Mouse (Mus musculus): ENCODE results near the gene Myrf.
A peak's percentile ranks its signal among the peaks of the same experiment; 100 is the strongest.
"Not testable (repeated sequence)": the region's sequence is repeated elsewhere in the genome, so short reads cannot be mapped to it uniquely, and the experiment has no call there.

Myrf gene

DNA sequence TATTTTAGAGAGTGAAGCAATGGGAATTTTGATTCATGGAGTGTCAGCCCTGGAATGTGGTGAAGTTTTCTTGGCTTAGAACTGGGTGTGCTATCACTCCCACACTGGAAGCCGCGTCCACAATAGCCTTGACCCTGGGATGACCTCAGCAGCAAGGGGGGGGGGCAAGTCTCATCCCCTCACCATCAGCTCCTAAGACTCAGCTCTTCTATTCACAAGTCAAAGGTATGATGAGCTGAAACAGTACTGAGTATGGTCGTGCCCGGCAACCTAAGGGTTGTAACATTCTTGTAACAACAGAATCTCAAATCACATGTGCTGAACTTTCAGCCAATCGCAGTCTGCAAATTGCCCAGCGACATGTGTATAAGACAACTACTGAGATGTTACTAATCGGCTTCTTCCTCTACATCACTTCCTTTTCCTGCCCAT, 63.6 kb downstream of the Myrf start:
- DNase-seq (ENCODE audit: low read depth, low spot score) = no peak

DNA sequence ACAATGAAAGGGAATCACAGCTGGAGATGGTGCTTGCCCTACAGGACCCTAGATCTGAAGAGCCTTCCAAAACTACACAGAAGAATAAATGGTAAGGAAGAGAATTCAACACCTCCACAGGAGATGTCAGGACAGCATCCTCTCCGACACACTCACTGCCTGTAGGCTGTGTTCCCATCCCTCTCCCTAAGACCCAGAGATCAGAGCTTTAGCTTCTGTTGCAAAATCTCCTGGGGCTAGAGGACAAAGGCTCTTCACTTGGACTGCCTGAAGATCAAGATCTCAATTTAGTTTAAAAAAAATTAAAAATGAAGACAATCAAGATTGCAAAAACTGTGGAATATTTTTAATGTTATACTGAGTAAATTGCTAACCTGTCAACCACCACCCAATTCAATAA, 64.1 kb downstream of the Myrf start:
- DNase-seq (ENCODE audit: low read depth, low spot score) = no peak

DNA sequence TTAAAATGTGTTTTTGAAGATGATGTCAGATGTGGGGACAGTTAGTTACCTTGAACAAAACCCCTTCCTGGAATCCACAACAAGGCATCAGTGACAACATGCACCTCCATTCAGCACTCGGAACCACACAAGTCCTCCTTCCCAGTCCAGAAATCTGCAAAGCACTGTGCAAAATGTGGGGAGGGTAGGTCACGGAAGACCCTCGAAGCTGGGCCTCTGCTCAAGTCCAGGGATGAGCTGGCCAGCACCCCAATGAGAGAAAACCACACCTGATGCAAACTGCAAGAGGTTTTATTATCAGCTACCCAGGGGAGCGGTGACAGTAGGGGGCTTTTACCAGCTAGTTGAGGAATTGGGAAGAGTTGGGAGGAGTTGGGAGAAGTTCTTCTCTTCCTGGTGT, 65.6 kb downstream of the Myrf start:
- DNase-seq (ENCODE audit: low read depth, low spot score) = no peak

DNA sequence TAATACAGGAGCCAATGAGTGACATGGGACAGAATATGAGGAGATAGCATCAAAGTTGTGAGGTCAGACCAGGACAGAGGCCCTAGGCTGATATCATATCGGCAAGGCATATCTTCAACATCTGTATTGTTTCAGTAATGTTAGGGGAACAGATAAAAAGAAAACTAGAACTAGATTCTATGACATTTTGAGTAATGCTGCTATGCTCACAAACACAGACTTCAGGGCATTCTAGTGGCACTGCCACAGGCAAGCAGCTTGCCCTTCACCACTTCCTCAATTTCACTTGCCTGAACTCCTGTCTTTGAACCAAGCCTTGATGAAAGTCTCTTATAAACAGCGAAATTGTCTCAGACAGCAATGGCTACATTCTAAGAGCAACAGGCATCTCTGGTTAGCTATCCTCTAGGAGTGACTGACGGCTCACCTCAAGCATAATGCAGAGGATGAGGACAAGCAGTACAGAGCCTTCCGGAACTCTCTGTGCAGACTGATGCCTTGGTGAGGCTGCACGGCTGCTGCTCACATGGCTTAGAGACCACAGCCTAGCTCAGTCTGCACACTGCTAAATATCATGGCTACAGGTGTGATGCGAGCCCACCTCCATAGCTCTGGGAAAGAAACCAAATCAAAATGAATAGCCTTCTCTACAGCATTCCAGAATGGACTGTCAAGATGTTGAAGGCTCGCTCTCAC, 66.6 kb downstream of the Myrf start:
- DNase-seq (ENCODE audit: low read depth, low spot score) = no peak

- DNase-seq (ENCODE audit: low read depth, low spot score) = no peak
Observed at GRCm38 (mm10) chr19:10173116-10173718, 67.3 kb downstream of the Myrf start.

GRCm38 (mm10) chr19:10171846-10172245, 68.7 kb downstream of the Myrf start:
- no peak for DNase-seq (ENCODE audit: low read depth, low spot score)

DNA sequence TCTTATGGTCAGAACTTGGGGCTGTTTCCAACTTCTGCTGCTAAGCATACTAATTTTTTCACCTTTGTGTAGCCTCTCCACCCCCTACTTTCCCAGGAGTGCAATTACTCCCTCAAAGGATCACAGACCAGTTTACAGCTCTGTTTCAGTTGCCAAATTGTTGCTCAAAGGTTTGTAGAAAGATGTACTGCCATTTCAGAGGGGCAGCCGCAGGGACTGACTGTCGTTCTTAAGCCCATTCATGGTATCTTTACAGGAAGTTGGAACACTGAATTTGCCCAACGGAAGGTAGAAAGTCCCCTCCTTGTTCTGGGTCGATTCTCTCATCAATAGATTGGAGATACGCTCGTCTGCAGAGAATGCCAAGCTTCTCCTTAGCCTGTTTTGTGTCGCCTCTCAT, 69.2 kb downstream of the Myrf start:
- no peak for DNase-seq (ENCODE audit: low read depth, low spot score)

- peak; percentile 13 for DNase-seq (ENCODE audit: low read depth, low spot score)
Observed at GRCm38 (mm10) chr19:10170466-10170865, 70.1 kb downstream of the Myrf start.

DNA sequence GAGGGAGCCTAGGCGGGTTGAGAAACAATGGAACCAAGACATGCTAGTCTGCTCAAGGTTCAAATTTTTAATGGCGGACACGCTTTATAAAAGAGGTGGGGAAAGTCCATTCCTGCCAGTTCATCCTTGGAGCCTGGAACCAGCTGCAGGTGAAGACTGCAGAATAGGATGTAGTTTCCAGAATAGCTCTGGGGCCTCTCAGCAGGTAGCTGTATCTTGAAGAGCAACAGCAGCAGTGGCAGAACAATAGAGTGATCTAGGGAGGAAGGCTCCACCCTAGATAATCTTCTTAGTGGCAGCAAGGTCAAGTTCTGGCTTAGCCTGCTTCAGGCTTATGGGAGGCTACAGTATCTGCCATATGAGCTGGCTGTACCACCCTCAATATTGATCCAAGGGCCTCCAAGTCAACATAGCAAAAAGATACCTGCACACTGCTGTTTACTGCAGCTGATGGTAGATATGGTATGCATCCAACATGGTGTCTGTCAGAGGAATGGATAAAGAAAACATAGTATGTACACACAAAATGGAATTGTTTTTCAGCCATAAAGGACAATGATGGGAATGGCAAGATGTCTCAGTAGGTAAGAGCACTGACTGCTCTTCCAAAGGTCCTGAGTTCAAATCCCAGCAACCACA, 70.7 kb downstream of the Myrf start:
- DNase-seq (ENCODE audit: low read depth, low spot score) = peak; percentile 73

DNA sequence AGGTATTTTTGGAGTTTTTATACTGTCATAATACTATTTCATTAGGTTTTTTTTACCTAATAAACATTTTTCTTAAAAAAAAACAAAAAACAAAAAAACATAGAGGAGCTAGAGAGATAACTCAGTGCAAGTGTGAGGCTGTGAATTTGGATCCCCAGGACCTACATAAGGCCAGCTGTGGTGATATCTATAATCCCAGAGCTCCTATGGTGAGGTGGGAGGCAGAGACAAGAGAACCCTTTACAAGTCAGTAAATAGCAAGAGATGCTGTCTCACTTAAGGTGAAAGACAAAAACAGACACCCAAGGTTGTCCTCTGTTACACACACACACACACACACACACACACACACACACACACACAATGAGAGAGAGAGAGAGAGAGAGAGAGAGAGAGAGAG, 71.4 kb downstream of the Myrf start:
- DNase-seq (ENCODE audit: low read depth, low spot score) = no peak

DNA sequence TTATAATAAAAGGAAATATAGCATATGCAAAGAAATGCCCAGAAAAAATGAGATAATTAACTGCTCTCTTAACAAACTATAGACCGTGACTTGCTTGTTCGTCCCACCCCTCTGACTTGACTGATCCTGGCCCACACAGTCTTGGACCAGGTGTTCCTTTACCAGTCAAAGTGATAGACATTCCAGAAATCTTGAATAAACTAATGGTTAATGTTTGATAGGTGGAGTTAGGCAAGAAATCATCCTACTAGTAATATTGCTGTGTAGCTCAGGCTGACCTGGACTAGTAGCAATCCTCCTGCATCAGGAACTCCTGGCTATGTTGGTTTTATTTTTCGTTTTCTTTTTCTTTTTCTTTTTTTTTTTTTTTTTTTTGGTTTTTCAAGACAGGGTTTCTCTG, 72.1 kb downstream of the Myrf start:
- DNase-seq (ENCODE audit: low read depth, low spot score) = no peak

DNA sequence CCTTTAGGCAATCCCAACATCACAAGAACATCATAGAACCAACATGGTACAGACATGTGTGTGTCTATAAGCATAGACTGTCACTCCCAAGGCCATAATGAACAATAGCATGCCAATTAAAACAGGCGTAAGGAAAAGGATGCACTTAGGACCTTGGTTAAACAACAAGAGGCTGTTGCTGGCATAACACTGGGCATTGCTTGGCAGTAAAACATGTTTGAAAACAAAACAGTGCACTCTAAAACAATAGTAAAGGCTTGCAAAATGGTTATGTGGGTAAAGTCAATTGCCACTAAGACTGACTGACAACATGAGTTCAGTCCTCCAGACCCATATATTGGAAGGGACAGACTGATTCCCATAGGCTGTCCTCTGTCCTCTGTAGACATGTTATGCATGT, 72.6 kb downstream of the Myrf start:
- no peak for DNase-seq (ENCODE audit: low read depth, low spot score)

DNA sequence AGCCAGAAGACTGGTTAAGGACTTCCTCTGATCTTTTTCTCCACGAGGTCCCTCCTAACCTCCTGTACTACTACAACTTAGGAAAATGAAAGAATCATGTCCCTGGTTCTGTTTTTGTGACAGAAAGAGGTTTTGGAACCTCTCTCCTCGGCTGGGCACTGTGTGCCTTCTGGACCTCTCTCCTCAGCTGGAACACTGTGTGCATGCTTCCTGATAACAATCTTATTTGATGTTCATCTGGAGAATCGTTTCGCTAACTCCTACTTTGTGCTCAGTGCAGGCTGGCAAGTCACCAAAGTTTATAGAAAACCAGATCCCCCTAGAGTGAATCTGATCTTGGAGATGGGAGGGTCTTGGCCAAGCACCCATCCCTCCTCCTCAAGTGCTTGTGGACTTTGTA, 73.4 kb downstream of the Myrf start:
- DNase-seq (ENCODE audit: low read depth, low spot score) = no peak

- DNase-seq (ENCODE audit: low read depth, low spot score) = not testable (repeated sequence)
Observed at GRCm38 (mm10) chr19:10165928-10166327, 74.6 kb downstream of the Myrf start.

GRCm38 (mm10) chr19:10163896-10164295, 76.7 kb downstream of the Myrf start:
- DNase-seq (ENCODE audit: low read depth, low spot score) = no peak

Measured in ZHBTc4 (cell line).